Mouse (Mus musculus) limb, embryonic 12.5 days (tissue): ENCODE measurements at regions not wholly inside any gene's neighbourhood (a gene's known extent, or its start where the extent isn't known, plus 50 kb on each side); places are given as distances from the start of the nearest gene placed in this dataset.

Experiments used
- ATAC-seq: fragments of 200-750 bp; cut with Nextera tagmentation; 2 replicates; pipeline ENCODE4 v1.8.0; 2017; ENCODE audit warnings: low read depth, moderate TSS enrichment; ENCODE audit not compliant: insufficient number of reproducible peaks, insufficient read depth, low FRiP score, low TSS enrichment
- H3K27ac ChIP-seq: fragments of 300-500 bp; sonication (generic); 2 replicates; pipeline ENCODE4 v1.5.1; 2016; ENCODE audit warnings: mild to moderate bottlenecking, moderate library complexity
- H3K27me3 ChIP-seq: fragments of 300-500 bp; sonication (generic); 2 replicates; pipeline ENCODE4 v1.6.1; 2016; ENCODE audit warnings: mild to moderate bottlenecking, moderate library complexity
- H3K36me3 ChIP-seq: fragments of 300-500 bp; sonication (generic); 2 replicates; pipeline ENCODE4 v1.6.1; 2016; ENCODE audit warnings: mild to moderate bottlenecking, moderate library complexity
- H3K4me1 ChIP-seq: fragments of 300-500 bp; sonication (generic); replicated peaks from 2 replicates; pipeline ENCODE4 v1.6.1; 2016
- H3K4me2 ChIP-seq: fragments of 300-500 bp; sonication (generic); 2 replicates; pipeline ENCODE4 v1.6.1; 2016; ENCODE audit warnings: mild to moderate bottlenecking, moderate library complexity
- H3K4me3 ChIP-seq: fragments of 300-500 bp; sonication (generic); replicated peaks from 2 replicates; pipeline ENCODE4 v1.5.1; 2016; ENCODE audit warnings: mild to moderate bottlenecking
- H3K9ac ChIP-seq: fragments of 300-500 bp; sonication (generic); replicated peaks from 2 replicates; pipeline ENCODE4 v1.6.1; 2016; ENCODE audit warnings: mild to moderate bottlenecking, moderate library complexity
- H3K9me3 ChIP-seq: fragments of 300-500 bp; sonication (generic); 2 replicates; pipeline ENCODE4 v1.6.1; 2016; ENCODE audit warnings: mild to moderate bottlenecking, moderate library complexity
- WGBS: fragments of 180-500 bp; shearing (Covaris S2); methylation state at CpG from one replicate; pipeline ENCODE4 v1.1.7; 2016; 5-methylcytosine and 5-hydroxymethylcytosine counted together

DNA sequence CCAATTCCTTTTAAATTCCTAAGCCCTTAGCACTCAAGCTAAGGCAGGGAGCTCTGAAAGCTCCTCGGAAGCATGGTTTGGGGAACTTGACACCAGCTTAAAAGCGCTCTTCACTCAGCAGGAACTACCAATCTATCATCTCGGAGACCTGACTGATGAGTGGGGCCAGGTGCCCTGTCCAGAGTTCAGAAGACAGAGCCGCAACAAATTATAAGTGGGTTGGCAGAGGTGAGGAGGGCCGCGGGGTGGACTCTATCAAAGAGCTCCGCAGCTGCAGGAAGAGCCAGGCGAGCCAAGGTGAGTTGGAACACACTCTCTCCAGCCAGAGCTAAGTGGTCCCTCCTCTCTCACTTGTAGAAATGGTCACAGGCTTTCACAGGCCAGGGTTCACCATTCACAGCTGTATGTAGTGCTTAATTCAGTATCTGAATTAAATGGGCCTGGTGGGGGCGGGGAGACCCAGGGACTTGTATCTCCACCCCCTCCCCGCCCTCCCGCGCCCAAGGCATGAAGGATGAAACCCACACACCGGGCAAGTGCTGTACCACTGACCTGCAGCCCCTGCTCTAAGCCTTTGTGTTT lies 180.8 kb downstream of the Stim2 start:
- Histone ChIP-seq H3K27me3 (peaks cover 11% of the 10 kb centered on the region), H3K36me3 (no peaks in the 10 kb centered on the region), H3K4me1 (peaks cover 13% of the 10 kb centered on the region), H3K4me2 (no peak overlapping the region), H3K9me3 (no peaks in the 10 kb centered on the region), H3K9ac (no peak overlapping the region), H3K4me3 (no peak overlapping the region), H3K27ac (no peak overlapping the region)
- WGBS: 22% methylated on average over 13 of the region's 13 CpGs
- no peak for ATAC-seq

DNA sequence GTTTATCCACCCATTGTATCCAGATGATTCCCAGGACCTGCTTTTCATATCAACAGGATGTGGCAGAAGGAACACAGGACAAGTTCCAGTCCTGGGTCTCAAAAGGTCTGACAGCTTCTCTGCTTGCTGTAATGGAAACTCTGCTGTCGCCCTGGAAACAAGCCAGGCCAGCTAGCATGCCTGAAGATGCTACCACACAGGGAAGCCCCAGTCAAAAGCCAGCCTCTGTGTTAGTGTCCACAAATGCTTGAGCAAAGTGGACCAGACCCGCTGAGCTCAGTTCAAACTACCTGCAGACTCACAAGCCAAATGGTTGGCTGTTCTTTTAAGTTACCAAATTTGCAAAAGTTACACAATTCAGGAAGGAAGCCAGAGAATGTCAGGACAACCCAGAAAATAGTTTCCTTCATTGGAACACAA lies 181.9 kb downstream of the Stim2 start:
- Histone ChIP-seq H3K4me1 (peaks cover 13% of the 10 kb centered on the region), H3K9me3 (no peaks in the 10 kb centered on the region), H3K27ac (no peak overlapping the region), H3K27me3 (peaks cover 11% of the 10 kb centered on the region), H3K36me3 (no peaks in the 10 kb centered on the region), H3K4me3 (no peak overlapping the region), H3K9ac (no peak overlapping the region), H3K4me2 (no peak overlapping the region)
- WGBS: 56% methylated on average over 2 of the region's 2 CpGs
- no peak for ATAC-seq

DNA sequence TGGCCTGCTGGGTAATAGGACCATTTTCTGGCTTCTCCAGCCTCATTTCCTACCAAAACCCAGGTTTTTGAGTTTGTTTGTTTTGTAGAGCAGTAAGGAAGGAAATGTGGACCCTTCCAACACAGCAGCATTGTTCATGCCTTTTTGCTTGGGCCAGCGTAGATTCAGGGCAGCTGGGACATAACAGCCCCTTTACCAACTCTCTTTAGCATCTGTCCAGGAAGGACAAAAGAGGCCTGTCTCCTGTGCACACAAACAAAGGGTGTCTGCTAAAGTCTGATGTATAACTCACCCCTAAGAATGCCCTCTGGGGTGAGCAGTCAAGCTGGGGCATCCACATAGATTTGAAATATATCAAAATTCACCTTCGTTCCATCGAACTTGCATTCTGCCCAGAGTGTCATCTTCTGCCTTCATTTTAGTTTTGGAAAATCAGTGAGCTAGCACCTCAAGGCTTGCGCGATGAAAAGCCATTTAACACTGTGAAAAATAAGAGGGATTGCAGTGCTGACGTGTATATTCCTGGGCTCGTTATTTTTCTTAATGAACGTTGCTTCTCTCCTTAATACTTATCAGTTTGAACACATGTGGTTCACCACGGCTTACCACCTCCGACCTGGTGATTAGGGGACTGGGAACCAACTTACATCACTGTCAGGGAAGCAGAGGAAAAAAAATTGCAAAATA lies 182.5 kb downstream of the Stim2 start:
- no peak overlapping the region for H3K9ac ChIP-seq
- ATAC-seq: no peak
- H3K4me1 ChIP-seq: peaks cover 13% of the 10 kb centered on the region
- no peaks in the 10 kb centered on the region for H3K36me3 ChIP-seq
- peak overlapping the region; percentile 24 for H3K4me2 ChIP-seq
- H3K27ac ChIP-seq: no peak overlapping the region
- WGBS: 52% methylated on average over 10 of the region's 10 CpGs
- no peak overlapping the region for H3K4me3 ChIP-seq
- H3K27me3 ChIP-seq: peaks cover 11% of the 10 kb centered on the region
- no peaks in the 10 kb centered on the region for H3K9me3 ChIP-seq

DNA sequence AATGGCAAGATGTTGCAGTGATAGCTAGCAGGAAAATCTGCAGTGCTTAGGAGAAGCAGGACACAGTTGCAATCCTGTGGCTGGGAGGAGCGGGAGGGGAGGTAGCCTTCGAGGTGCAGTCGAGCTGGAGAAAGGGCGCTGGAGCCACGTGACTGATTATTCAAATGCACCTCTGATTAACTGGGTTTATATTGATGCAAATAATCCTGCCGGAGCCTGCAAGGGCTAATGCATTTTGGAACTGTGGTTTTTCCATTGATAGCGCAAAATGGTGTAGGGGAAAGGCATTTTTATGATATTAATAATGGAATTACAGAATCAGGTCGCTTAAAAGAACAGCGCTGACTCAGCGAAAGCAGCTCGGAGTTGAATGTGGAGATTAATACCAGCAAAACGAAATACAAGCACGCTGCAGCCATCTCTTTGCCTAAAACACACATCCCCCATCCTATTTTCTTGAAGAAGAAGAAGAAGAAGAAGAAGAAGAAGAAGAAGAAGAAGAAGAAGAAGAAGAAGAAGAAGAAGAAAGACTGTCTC lies 183.1 kb downstream of the Stim2 start:
- Histone ChIP-seq H3K27me3 (peaks cover 11% of the 10 kb centered on the region), H3K4me3 (no peak overlapping the region), H3K36me3 (no peaks in the 10 kb centered on the region), H3K9ac (no peak overlapping the region), H3K4me2 (peak overlapping the region; percentile 24), H3K4me1 (peaks cover 13% of the 10 kb centered on the region), H3K9me3 (no peaks in the 10 kb centered on the region), H3K27ac (no peak overlapping the region)
- ATAC-seq: no peak
- 26% methylated on average over 13 of the region's 13 CpGs for WGBS

DNA sequence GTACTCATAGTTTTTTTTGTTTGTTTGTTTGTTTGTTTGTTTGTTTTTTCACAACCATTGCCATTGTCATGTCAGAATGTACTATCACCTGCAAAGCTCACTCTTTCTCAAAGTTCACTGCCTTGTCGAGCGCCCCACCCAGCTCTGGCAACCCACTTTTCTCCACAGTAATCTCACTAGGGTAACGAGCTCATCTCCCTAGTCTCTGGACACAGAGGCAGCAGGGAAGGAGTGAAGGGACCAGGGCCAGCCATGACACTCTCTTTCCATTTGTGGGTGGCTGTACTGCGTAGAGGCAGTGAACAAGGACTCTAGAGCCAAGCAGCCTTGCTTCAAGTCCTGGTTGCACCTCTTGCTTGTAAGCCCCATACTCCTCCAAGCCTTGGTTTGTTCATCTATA lies 184.5 kb downstream of the Stim2 start:
- H3K27ac ChIP-seq: no peak overlapping the region
- no peak overlapping the region for H3K4me3 ChIP-seq
- no peaks in the 10 kb centered on the region for H3K9me3 ChIP-seq
- H3K9ac ChIP-seq: no peak overlapping the region
- H3K4me2 ChIP-seq: no peak overlapping the region
- H3K4me1 ChIP-seq: peaks cover 13% of the 10 kb centered on the region
- no peaks in the 10 kb centered on the region for H3K36me3 ChIP-seq
- H3K27me3 ChIP-seq: peaks cover 11% of the 10 kb centered on the region
- 84% methylated on average over 4 of the region's 4 CpGs for WGBS
- no peak for ATAC-seq

DNA sequence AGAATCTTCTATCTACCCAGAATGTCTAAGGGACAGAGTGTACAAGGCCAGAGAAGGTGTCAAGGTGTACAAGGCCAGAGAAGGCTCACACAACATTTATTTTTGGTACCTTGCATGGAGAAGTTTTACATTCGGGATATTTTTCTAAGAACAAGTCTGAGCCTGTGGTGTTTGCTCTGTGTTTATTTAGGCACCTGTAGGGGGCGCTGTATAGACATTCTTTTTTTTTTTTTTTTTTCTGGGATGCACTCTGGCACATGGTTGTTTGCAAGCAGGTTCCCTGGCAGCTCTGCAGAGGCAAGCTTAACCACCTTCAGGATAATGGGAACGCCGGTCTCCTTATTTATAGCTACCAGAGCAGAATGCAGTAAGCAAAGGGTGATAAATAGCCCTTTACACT lies 187.4 kb downstream of the Stim2 start:
- peaks cover 3% of the 10 kb centered on the region; the same call in 1 of the 2 replicates for H3K27me3 ChIP-seq
- WGBS: 60% methylated on average over 4 of the region's 4 CpGs
- no peaks in the 10 kb centered on the region for H3K9me3 ChIP-seq
- no peak overlapping the region for H3K4me3 ChIP-seq
- no peaks in the 10 kb centered on the region for H3K36me3 ChIP-seq
- H3K27ac ChIP-seq: no peak overlapping the region
- no peaks in the 10 kb centered on the region; the same call in 1 of the 2 replicates for H3K4me1 ChIP-seq
- no peak overlapping the region for H3K4me2 ChIP-seq
- ATAC-seq: no peak
- H3K9ac ChIP-seq: no peak overlapping the region

DNA sequence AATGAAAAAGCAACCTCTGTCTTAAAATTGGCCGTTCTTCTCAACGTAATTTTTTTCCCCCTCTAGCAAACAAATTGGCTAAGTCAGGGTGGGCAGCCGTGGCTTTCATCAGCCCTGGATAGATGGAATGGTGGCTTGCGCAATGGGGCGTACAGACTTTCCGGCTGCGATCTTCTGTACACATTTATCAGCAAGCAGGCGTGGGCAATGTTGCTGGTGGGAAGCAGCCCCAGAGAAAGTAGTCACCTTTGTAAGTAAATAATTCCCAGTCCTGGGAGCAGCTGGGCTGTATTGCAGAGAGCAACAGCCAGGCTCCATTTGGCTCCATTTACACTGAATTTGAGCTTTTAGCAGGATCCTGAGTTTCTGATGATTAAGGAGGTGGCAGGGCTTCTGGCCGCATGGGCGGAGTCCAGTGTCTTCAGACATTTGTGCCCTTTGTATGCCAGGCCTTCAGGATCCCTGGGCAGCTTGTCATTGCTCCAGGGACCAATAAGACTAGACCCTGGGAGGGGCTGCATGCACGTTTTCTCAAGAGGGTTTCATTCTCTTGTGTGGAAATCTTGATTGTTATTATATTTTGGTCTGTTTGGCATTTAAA lies 187.9 kb downstream of the Stim2 start:
- no peaks in the 10 kb centered on the region; the same call in 1 of the 2 replicates for H3K4me1 ChIP-seq
- H3K36me3 ChIP-seq: no peaks in the 10 kb centered on the region
- no peak for ATAC-seq
- H3K9ac ChIP-seq: no peak overlapping the region
- no peak overlapping the region for H3K4me3 ChIP-seq
- H3K9me3 ChIP-seq: no peaks in the 10 kb centered on the region
- 71% methylated on average over 11 of the region's 11 CpGs for WGBS
- no peak overlapping the region for H3K27ac ChIP-seq
- H3K27me3 ChIP-seq: peaks cover 3% of the 10 kb centered on the region; the same call in 1 of the 2 replicates
- no peak overlapping the region for H3K4me2 ChIP-seq

DNA sequence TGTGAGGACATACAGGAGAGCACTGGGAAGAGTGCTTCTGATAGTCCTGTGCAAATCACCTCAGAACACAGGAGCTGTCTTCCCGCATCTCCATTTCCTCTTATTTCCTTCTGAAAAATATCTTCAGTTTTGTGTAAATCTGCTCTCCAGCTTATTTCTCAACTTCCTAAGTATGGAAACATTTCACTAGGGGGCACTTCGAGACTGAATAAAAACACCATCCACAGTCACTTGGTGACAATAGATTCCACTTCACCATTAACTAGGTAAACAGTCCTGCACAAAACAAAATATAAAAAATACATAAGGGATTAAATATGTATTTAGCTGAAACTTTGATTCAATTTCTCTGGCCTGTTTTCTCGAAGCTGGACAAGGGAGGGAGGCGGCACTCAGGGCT lies 193.4 kb downstream of the Stim2 start:
- WGBS: 83% methylated on average over 4 of the region's 4 CpGs
- Histone ChIP-seq H3K4me3 (no peak overlapping the region), H3K9ac (no peak overlapping the region), H3K9me3 (no peaks in the 10 kb centered on the region), H3K4me1 (peaks cover 10% of the 10 kb centered on the region), H3K36me3 (no peaks in the 10 kb centered on the region), H3K27me3 (no peaks in the 10 kb centered on the region; the same call in 1 of the 2 replicates), H3K4me2 (no peak overlapping the region), H3K27ac (no peak overlapping the region)
- no peak for ATAC-seq

DNA sequence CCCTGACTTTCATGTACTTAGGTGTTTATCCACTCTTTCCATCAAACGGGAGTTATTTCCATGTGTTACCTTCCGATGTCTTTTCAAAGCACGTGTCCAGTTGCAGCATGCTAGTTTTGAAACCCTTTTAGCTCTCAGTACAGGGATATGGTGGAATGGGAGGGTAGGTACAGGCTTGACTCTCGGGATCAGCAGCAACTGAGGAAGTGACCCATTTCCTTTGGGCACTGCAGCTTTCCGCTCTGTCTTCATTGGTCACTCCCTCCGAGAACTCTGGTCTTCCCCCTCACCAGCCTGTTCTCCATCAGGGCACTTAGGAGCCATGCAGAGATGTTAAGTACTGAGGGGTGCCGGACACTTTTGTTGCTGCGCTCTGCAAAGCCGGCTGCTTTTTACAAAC lies 196.5 kb downstream of the Stim2 start:
- Histone ChIP-seq H3K4me3 (no peak overlapping the region), H3K9me3 (no peaks in the 10 kb centered on the region), H3K9ac (no peak overlapping the region), H3K4me1 (peaks cover 12% of the 10 kb centered on the region), H3K27me3 (peaks cover 7% of the 10 kb centered on the region; the same call in 1 of the 2 replicates), H3K36me3 (no peaks in the 10 kb centered on the region), H3K4me2 (no peak overlapping the region), H3K27ac (no peak overlapping the region)
- 57% methylated on average over 9 of the region's 9 CpGs for WGBS
- peak; percentile 32; the same call in 1 of the 2 replicates for ATAC-seq

DNA sequence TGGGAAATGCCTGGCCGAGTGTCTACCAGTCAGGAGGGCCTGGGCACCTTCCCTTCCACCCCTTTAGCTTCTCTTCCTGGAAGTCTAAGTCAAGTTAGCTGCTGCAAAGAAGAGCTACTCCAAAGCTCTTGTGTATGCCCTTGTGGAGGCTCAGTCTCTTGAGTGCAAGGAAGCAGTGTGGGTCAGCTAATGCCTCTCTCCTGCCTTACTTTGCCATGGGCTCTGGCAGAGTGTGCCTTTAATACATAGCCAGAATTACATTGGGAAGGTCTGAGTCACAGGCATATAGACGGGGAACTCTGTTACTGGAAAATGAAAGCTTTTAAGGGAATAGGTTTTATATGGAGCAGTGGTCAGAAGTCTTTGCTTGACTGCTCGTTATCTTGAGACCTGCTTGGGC lies 201.7 kb downstream of the Stim2 start:
- 49% methylated on average over 3 of the region's 3 CpGs for WGBS
- Histone ChIP-seq H3K4me2 (no peak overlapping the region), H3K9me3 (no peaks in the 10 kb centered on the region), H3K36me3 (no peaks in the 10 kb centered on the region), H3K4me1 (peaks cover 23% of the 10 kb centered on the region), H3K27me3 (peaks cover 10% of the 10 kb centered on the region; the same call in 1 of the 2 replicates), H3K27ac (no peak overlapping the region), H3K9ac (no peak overlapping the region), H3K4me3 (no peak overlapping the region)
- no peak for ATAC-seq

DNA sequence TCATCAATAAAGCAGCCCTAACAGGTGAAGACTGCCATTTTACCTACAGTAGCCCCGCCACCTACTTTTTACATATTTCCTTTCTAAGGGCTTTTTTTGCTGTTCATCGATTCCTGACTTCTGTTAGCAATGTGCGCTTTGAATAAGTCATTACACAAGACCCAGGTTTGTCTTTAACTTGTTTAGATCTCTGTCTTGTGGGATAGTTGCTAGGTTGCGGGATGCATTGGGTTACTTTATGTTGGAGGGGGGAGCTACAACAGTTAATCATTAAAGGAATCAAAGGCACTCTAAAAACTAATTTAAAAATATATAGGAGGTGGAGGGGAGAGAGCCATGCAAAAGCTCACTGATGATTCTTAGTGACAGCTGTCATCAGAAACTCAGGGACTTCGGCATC lies 202.3 kb downstream of the Stim2 start:
- Histone ChIP-seq H3K4me1 (peaks cover 18% of the 10 kb centered on the region), H3K27me3 (peaks cover 10% of the 10 kb centered on the region; the same call in 1 of the 2 replicates), H3K36me3 (no peaks in the 10 kb centered on the region), H3K4me3 (no peak overlapping the region), H3K27ac (no peak overlapping the region), H3K4me2 (no peak overlapping the region), H3K9ac (no peak overlapping the region), H3K9me3 (no peaks in the 10 kb centered on the region)
- WGBS: 73% methylated on average over 5 of the region's 5 CpGs
- ATAC-seq: no peak
